In genomic region chr7:101617438-101618165, GRCm38 (mm10) we compare ENCODE assay signal across 19 mouse cellular contexts. TPM values are rescaled to one million over a fixed set of nuclear protein-coding genes. Genes with fewer than 3 reads are reported as not detected.
DNase-seq lines count a peak whose midpoint lies in the region; ATAC-seq lines count a peak whose summit lies in the region.
"Had no signal": no experiment of that assay in that cellular context is flagged by ENCODE, and none has a peak within 500 bp of the region (broad histone marks: within the 10 kb centered on the region; RNA-seq: fewer than 3 reads in every experiment).

No protein-coding gene starts in this region.

- no peaks in the 10 kb centered on the region for H3K27me3 ChIP-seq in midbrain, embryonic 10.5 days (ENCODE audit: low read depth, poor library complexity, severe bottlenecking)
- H3K27me3 ChIP-seq in kidney, embryonic 16.5 days (ENCODE audit: insufficient read depth, low read length): no peaks in the 10 kb centered on the region
- H3K27me3 ChIP-seq: CH12.LX had no signal

- 68% methylated on average over 10 of the region's 10 CpGs for WGBS in midbrain, embryonic 10.5 days
- WGBS in kidney, embryonic 16.5 days: 72% methylated on average over 10 of the region's 10 CpGs

- H3K4me1 ChIP-seq in midbrain, embryonic 10.5 days: no peaks in the 10 kb centered on the region
- H3K4me1 ChIP-seq in kidney, embryonic 16.5 days (ENCODE audit: insufficient read depth, low read length): 0 out of 2 replicates have a peak, but pooled peaks cover 3% of the 10 kb centered on the region
- H3K4me1 ChIP-seq: limb, embryonic 10.5 days had no signal

- H3K4me2 ChIP-seq in kidney, embryonic 16.5 days (replicated peaks; ENCODE audit: low read depth, low read length): no peak overlapping the region

- H3K9me3 ChIP-seq in midbrain, embryonic 10.5 days (replicated peaks): no peaks in the 10 kb centered on the region
- H3K9me3 ChIP-seq in kidney, embryonic 16.5 days (ENCODE audit: low read length): no peaks in the 10 kb centered on the region
- H3K9me3 ChIP-seq: limb, embryonic 10.5 days had no signal

- no peak overlapping the region for H3K4me3 ChIP-seq in midbrain, embryonic 10.5 days
- H3K4me3 ChIP-seq in kidney, embryonic 16.5 days (ENCODE audit: low read length): no peak overlapping the region
- H3K4me3 ChIP-seq: limb, embryonic 10.5 days had no signal

- ATAC-seq in kidney, embryonic 16.5 days (ENCODE audit: low FRiP score, low TSS enrichment): no peak
- ATAC-seq: forebrain, embryonic 14.5 days had no signal

- H3K9ac ChIP-seq in kidney, embryonic 16.5 days (replicated peaks; ENCODE audit: low read length): no peak overlapping the region
- H3K9ac ChIP-seq: liver, postnatal 0 days had no signal

- peak; percentile 37 for DNase-seq in thymus, postnatal 0 days (ENCODE audit: low spot score)
- no peak for DNase-seq in thymus, postnatal 36 days
- peak; percentile 80 to 84 for DNase-seq in layer of hippocampus, adult 18-20 months (ENCODE audit: low spot score in 2 of 2)
- DNase-seq in left cerebral cortex, adult 9 months (ENCODE audit: low spot score in 2 of 2): peak; percentile 73 to 83
- DNase-seq in cerebellum, postnatal 4 days (ENCODE audit: low spot score in 2 of 2): no peak
- no peak for DNase-seq in midbrain, embryonic 10.5 days (ENCODE audit: low spot score)
- no peak for DNase-seq in thymus, postnatal 4 days
- DNase-seq: adrenal gland, postnatal 25 days; cerebellum, adult 2 months; heart, adult 18-20 months; kidney, adult 2 months; liver, postnatal 0 days; thymus, postnatal 25 days had no signal

- no peak overlapping the region for H3K27ac ChIP-seq in midbrain, embryonic 10.5 days (replicated peaks)
- no peak overlapping the region for H3K27ac ChIP-seq in kidney, embryonic 16.5 days (ENCODE audit: low read length)
- H3K27ac ChIP-seq: limb, embryonic 10.5 days had no signal

- H3K36me3 ChIP-seq in midbrain, embryonic 10.5 days: no peaks in the 10 kb centered on the region
- no peaks in the 10 kb centered on the region for H3K36me3 ChIP-seq in kidney, embryonic 16.5 days (ENCODE audit: insufficient read depth, low read length)
- H3K36me3 ChIP-seq: limb, embryonic 10.5 days had no signal

RNA-seq across cellular contexts. Expression of gene Art2b, which starts 32.2 kb away (rescaled TPM):
- 0.22 and 0.30 TPM in 2 replicates for polyA plus RNA-seq in thymus, postnatal 0 days (2015; fragmentation: Nextera tagmentation; extraction: Ambion mirVana)
- total RNA-seq in layer of hippocampus, adult 18-20 months (2021): not detected
- polyA plus RNA-seq in midbrain, embryonic 10.5 days (2016; fragmentation: Nextera tagmentation; extraction: Ambion mirVana): not detected in 2 replicates
- not detected in 2 replicates for polyA plus RNA-seq in kidney, embryonic 16.5 days (2015; fragmentation: Nextera tagmentation; extraction: Ambion mirVana)
- total RNA-seq: adrenal gland, postnatal 25 days; CH12.LX; heart, postnatal 25 days had no signal
- polyA plus RNA-seq: cerebellum, adult 2 months; embryonic facial prominence, embryonic 14.5 days; forebrain, embryonic 14.5 days; limb, embryonic 10.5 days had no signal

RNA-seq across cellular contexts. Expression of gene Clpb, which starts 45.8 kb away (rescaled TPM):
- 30.5 and 33.4 TPM in 2 replicates for polyA plus RNA-seq in thymus, postnatal 0 days (2015; fragmentation: Nextera tagmentation; extraction: Ambion mirVana)
- total RNA-seq in layer of hippocampus, adult 18-20 months (2021): 10 to 100 TPM; 59.2 to 60.1 TPM
- 54.7 and 56.3 TPM in 2 replicates for polyA plus RNA-seq in midbrain, embryonic 10.5 days (2016; fragmentation: Nextera tagmentation; extraction: Ambion mirVana)
- polyA plus RNA-seq in kidney, embryonic 16.5 days (2015; fragmentation: Nextera tagmentation; extraction: Ambion mirVana): 67.2 and 69.0 TPM in 2 replicates

Comparison
In these comparisons a context has a peak if more than half of its experiments do, and no peak if none do; other contexts are left out.
1. DNase-seq: peak in thymus, postnatal 0 days (single experiment), layer of hippocampus, adult 18-20 months (2 of 2) and left cerebral cortex, adult 9 months (2 of 2); none in thymus, postnatal 36 days (0 of 2), cerebellum, postnatal 4 days (0 of 2), midbrain, embryonic 10.5 days (single experiment) and thymus, postnatal 4 days (single experiment).